Mouse (Mus musculus) 3T3-L1 (cell line): ENCODE results near the gene Efcab6.

Experiments used
- DNase-seq: peaks from one replicate; pipeline ENCODE4 v3.0.0-alpha.2; 2015; ENCODE audit warnings: low read depth, low spot score

Efcab6 gene

GRCm38 (mm10) chr15:83877898-83878297 lies 187.3 kb downstream of the Efcab6 start:
- DNase-seq, result no peak

GRCm38 (mm10) chr15:83877155-83877866 lies 187.9 kb downstream of the Efcab6 start:
- no peak for DNase-seq

- DNase-seq, result no peak
Observed at GRCm38 (mm10) chr15:83870936-83871335, 194.2 kb downstream of the Efcab6 start.

GRCm38 (mm10) chr15:83865626-83866025 lies 199.6 kb downstream of the Efcab6 start:
- DNase-seq, result no peak

- peak; percentile 29 for DNase-seq
Observed at GRCm38 (mm10) chr15:83857129-83857528, 208.1 kb downstream of the Efcab6 start.

- DNase-seq, result no peak
Observed at GRCm38 (mm10) chr15:83853400-83853811, 211.8 kb downstream of the Efcab6 start.

- DNase-seq, result no peak
Observed at GRCm38 (mm10) chr15:83848193-83848592, 217.0 kb downstream of the Efcab6 start.

- DNase-seq, result no peak
Observed at GRCm38 (mm10) chr15:83847512-83847911, 217.7 kb downstream of the Efcab6 start.

GRCm38 (mm10) chr15:83846592-83846991 lies 218.6 kb downstream of the Efcab6 start:
- no peak for DNase-seq

- no peak for DNase-seq
Observed at GRCm38 (mm10) chr15:83845734-83846133, 219.4 kb downstream of the Efcab6 start.

- DNase-seq, result no peak
Observed at GRCm38 (mm10) chr15:83842915-83843789, 222.0 kb downstream of the Efcab6 start.

GRCm38 (mm10) chr15:83842419-83842818 lies 222.8 kb downstream of the Efcab6 start:
- DNase-seq, result no peak

GRCm38 (mm10) chr15:83840950-83841719 lies 224.0 kb downstream of the Efcab6 start:
- no peak for DNase-seq

GRCm38 (mm10) chr15:83832265-83832664 lies 232.9 kb downstream of the Efcab6 start:
- DNase-seq, result no peak

GRCm38 (mm10) chr15:83829226-83829625 lies 236.0 kb downstream of the Efcab6 start:
- no peak for DNase-seq

GRCm38 (mm10) chr15:83828011-83828410 lies 237.2 kb downstream of the Efcab6 start:
- DNase-seq, result no peak
